Mouse (Mus musculus) layer of hippocampus, postnatal 25 days (tissue): Measurements from ENCODE around the gene Ddx11. TPM values are rescaled to one million over a fixed set of nuclear protein-coding genes. Genes with fewer than 3 reads are reported as not detected.
"Not testable (repeated sequence)": the region's sequence is repeated elsewhere in the genome, so short reads cannot be mapped to it uniquely, and the experiment has no call there.

ENCODE experiments used
- DNase-seq, 2 experiments: peaks; one replicate each; pipeline ENCODE4 v3.0.0; 2022; ENCODE audit warnings: mixed read lengths in 2 of 2, low spot score in 1 of 2; ENCODE audit errors: extremely low spot score in 1 of 2
- total RNA-seq, 2 experiments: library from RNA; stranded (reverse); gene quantifications; 2 replicates each; pipeline ENCODE4 v1.2.3; 2021

Gene Ddx11
- total RNA-seq, 2 experiments from 2014 or later: 1.2 to 2.1 TPM

- peak; percentile 63 to 81 for DNase-seq
Measured at GRCm38 (mm10) chr17:66111402-66111959, 11.8 kb upstream of the Ddx11 start, which contains the start of gene Washc1. Gene Washc1 (plus strand): TSS chr17:66111545.

- DNase-seq: no peak
Measured at GRCm38 (mm10) chr17:66112166-66112565, 11.2 kb upstream of the Ddx11 start.

DNA sequence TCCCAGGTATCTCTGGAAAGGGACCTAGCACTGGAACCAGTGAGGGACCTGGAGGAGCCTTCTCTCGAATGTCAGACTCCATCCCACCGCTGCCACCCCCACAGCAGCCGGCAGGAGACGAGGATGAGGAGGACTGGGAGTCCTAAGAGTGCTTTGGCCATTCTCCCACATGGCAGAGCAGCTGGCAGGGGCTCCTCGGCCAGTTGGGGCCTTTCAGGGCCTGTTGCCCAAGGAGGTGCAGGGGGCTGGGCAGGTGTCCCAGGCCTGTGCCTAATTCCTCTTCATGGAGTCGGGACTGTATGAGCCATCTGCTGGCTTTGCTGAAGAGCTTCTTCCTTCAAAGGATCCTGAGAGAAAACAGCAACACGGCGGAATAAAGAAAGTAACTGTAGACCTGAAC lies 4.3 kb upstream of the Ddx11 start:
- no peak for DNase-seq

GRCm38 (mm10) chr17:66120701-66121100 lies 2.6 kb upstream of the Ddx11 start:
- no peak for DNase-seq

DNA sequence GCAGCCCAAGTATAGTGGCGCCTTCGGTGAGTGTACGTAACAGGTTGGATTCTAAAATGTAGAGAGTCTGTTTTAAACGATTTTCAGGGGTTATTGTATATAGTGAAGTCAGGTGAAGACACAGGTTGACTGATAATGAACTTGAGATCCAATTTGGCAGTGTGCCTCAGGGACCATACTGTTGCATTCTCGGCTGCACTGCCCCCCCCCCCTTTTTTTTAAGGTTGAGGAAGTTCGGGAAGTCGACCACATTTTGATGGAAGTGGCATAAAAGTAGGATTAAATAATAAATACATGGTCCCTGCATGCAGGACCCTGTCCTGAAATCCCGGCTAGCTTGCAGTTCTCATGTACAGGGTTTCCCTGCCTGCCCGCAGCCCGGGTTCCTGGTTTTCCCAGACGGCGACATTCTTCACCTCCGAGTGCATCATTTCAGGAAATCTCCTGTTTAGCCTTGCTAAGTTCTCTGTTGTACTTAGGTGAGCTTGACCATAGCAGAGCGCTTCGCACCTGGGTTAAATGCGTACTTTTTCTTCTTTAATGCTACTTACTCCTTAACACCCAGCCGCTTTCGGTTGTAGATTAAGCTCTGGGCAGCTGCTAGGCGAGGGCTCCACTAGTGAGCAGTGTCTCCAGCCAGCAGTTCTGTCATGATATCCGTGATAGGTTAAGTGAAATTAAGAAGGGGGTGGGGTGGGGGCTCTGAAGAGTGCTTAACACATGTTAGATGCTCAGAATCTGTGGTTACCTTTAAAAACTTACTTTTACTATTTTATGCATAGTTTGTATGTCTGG lies 693 bp downstream of the Ddx11 start:
- DNase-seq: no peak

GRCm38 (mm10) chr17:66125211-66125610 lies 1.9 kb downstream of the Ddx11 start:
- no peak for DNase-seq

GRCm38 (mm10) chr17:66130371-66130770 lies 7.1 kb downstream of the Ddx11 start:
- DNase-seq: no peak

DNA sequence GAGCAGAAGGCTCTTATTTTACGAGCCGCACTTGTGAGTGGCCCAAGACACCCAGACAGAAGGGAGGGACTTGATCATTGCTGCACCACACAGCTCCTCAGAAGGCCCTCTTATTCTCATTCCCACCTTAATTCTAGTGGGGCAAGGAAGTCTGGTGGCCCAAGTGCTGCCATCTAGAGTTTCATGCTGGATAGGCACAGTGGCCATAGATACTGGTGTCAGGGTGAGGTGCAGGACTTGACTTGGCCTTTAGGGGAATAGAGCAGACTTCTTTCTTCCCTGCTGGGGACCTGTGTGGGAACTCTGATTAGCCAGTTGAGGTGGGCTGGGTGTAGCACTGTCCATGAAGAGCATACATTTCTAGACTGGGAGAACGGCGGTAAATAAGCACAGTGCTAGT lies 7.9 kb downstream of the Ddx11 start:
- no peak for DNase-seq

DNA sequence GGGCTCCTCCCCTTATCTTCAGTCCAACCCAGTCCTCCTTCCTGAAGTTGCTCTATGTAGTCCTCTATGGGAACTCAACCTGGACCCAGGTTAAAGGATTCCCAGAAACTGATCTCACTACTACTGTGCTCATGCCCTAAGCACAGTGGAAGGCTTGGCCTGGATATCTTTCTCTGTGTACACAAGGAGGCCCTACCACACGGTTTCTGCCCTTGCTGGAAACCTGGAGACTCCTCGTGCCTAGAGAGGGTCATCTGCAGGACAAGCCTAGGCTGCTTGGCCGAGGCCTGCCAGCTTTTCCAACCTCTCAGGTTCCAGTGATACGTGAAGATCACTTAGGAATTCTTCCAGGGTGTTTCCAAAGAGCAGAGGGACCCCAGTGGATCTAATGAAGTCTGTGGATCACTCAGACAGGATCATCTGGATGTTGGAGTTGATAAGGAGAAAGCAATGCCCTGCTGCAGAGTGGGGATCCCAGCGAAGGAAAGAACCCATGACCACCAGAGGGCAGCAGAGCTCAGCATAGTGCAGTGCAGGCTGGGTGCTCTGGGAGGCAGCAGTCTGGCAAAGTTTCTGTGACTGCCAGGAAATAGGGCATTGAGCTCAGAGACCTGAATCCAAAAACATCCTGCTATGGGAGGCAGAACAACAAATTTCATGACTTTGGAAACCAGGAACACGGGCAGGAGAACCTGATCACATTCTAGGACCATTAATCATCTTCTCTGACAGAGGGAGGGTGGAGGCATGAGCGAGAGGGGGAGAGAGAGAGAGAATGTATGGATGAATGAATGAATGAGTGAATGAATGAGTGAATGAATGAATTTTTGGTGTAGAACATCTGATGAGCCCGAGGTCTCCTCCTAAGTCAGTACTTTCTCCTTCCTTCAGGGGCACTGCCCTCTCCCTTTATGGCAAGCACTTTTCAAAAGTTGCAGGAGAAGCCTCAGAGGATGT lies 29.7 kb downstream of the Ddx11 start:
- DNase-seq: not testable (repeated sequence)

DNA sequence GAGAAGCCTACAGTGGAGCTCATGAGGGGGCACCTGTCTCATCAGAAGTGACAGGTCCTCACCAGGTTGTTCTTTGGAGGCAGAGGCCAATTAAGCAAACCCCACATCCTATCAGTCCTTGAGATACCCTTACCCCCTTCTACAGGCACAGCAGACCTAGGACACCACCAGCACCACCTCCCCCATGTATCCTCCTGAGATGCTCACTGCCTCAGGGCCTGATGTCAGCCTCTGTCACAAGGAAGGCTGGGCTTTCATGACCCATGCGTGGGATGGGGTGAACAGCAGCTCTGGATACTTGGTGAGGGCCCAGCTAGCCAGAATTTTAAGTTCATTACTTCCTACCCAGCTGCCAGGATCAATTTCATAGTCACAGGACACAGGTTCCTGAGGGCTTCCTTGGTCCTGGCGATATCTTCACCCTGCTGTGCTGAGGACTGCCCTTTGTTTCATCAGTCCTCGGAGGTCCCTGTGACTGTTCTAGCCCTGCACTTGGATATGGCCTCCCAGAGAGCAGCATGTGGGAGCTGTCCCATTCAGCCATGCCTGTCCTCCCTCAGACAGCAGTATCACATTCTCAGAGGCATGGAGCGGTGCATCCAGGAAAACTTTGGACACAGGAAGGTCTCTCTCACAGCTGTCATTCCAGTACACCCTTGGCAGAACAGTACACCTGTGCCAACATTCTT lies 30.6 kb downstream of the Ddx11 start:
- not testable (repeated sequence) for DNase-seq

DNA sequence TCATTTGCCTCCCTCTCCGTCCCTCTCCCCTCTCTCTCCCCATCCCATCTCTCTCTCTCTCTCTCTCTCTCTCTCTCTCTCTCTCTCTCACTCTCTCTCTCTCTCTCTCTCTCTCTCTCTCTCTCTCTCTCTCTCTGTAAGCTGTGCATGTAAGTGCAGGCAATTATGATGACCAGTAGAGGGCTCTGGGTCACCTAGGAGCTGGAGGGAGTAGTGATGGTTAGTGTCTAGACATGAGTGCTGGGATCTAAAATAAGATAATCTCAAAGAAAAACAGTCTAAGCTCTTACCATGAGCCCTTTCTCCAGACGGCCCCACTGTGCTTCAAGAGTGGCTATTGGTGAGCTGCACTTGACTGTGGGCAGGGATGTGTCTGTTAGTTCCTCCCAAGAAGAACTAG lies 31.6 kb downstream of the Ddx11 start:
- DNase-seq: no peak

- no peak for DNase-seq
Measured at GRCm38 (mm10) chr17:66158271-66158670, 35.0 kb downstream of the Ddx11 start.

- not testable (repeated sequence) for DNase-seq
Measured at GRCm38 (mm10) chr17:66167141-66167540, 43.8 kb downstream of the Ddx11 start.

DNA sequence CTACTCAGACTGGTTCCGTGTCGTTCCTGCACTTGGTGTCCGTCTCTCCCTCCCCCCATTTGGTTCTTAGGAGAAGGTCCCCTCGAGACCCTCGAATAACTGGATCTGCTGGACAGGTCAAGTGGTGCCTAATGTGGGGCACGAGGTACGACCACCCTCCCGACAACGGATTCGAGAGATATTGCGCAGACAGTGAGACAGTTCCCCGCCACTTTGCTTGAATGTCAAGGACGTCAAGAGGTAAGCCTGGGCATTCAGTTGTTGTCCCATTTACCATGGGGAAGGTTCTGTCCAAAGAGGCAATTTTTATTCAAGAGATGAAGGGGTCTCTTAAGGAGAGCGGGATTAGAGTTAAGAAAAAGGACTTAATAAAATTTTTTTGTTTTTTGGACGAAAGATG lies 47.7 kb downstream of the Ddx11 start:
- not testable (repeated sequence) for DNase-seq

DNA sequence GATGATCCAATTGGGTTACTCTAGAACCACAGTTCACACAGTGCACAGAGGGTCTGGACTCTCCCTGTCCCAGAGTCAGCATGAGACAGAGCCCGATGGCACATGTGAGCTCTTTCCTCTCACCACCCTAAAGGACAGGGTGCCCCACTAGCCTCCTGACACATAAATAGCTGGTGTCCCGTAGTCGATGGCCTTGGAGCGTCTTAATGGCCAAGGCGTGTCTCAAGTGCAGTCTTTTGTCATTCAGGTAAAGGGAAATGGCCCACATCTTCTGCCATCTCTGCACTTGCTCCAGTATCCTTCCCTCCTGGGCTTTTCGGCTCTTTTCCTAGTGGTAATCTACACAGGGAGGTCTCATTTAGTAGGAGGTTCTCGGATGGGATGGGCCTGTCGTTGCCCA lies 67.3 kb downstream of the Ddx11 start:
- DNase-seq: no peak

DNA sequence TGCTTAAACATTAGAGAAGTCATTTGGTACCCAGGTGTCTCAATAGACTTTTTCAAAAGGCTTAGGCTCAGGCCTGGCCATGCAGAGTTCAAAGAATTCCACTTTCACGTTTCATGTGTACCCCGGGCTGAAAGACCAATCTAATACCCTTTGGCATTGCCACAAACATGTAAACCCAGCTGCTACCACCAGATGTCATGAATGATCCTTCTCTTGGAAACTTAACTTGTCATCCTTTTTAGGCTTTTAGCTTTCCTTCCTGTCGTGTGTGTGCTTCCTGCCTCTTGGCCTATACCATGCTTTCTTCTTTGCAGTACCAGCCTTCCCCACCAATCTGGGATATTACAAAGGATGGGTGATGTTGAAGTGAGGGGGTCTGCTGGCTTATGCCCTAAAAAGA lies 73.7 kb downstream of the Ddx11 start:
- DNase-seq: peak in 1 of 2 experiments; percentile 29
